Mouse (Mus musculus) right cerebral cortex, adult 18-20 months (tissue): ENCODE measurements around the gene Rab5c.
A peak's percentile ranks its signal among the peaks of the same experiment; 100 is the strongest.

Experiments
- DNase-seq: peaks from one replicate; pipeline ENCODE4 v3.0.0; 2022; ENCODE audit warnings: mixed read lengths

Rab5c gene

GRCm38 (mm10) chr11:100738066-100738604 is at the start of gene Rab5c:
TSS of gene Rab5c (minus strand) at chr11:100738215.
- DNase-seq = peak; percentile 100

- DNase-seq = no peak
Measured at GRCm38 (mm10) chr11:100785774-100786173, 47.8 kb upstream of the Rab5c start.

GRCm38 (mm10) chr11:100784286-100784685 is 46.3 kb upstream of the Rab5c start:
- no peak for DNase-seq

- DNase-seq = no peak
Measured at GRCm38 (mm10) chr11:100782568-100782967, 44.6 kb upstream of the Rab5c start.

GRCm38 (mm10) chr11:100781763-100782475 is 43.9 kb upstream of the Rab5c start:
- DNase-seq = no peak

GRCm38 (mm10) chr11:100780247-100780646 is 42.2 kb upstream of the Rab5c start:
- no peak for DNase-seq

- no peak for DNase-seq
Measured at GRCm38 (mm10) chr11:100778069-100778468, 40.1 kb upstream of the Rab5c start.

GRCm38 (mm10) chr11:100775921-100776320 is 37.9 kb upstream of the Rab5c start:
- DNase-seq = no peak

- no peak for DNase-seq
Measured at GRCm38 (mm10) chr11:100774261-100774660, 36.2 kb upstream of the Rab5c start.

- DNase-seq = peak; percentile 82
Measured at GRCm38 (mm10) chr11:100770646-100771408, 32.8 kb upstream of the Rab5c start, which contains the start of gene Ghdc. TSS of gene Ghdc (minus strand) at chr11:100770957.

- DNase-seq = no peak
Measured at GRCm38 (mm10) chr11:100769980-100770379, 32.0 kb upstream of the Rab5c start.

GRCm38 (mm10) chr11:100767871-100768270 is 29.9 kb upstream of the Rab5c start:
- DNase-seq = no peak

GRCm38 (mm10) chr11:100766726-100767125 is 28.7 kb upstream of the Rab5c start:
- no peak for DNase-seq

GRCm38 (mm10) chr11:100762831-100763230 is 24.8 kb upstream of the Rab5c start, which contains the start of gene Hcrt:
TSS of gene Hcrt (minus strand) at chr11:100762931.
- DNase-seq = no peak

GRCm38 (mm10) chr11:100761547-100762045 is 23.6 kb upstream of the Rab5c start:
- peak; percentile 89 for DNase-seq

- DNase-seq = peak; percentile 96
Measured at GRCm38 (mm10) chr11:100759611-100760233, 21.7 kb upstream of the Rab5c start, which contains the start of gene Kcnh4. TSS of gene Kcnh4 (minus strand) at chr11:100759942.

GRCm38 (mm10) chr11:100758707-100759610 is 20.9 kb upstream of the Rab5c start:
- DNase-seq = no peak

GRCm38 (mm10) chr11:100757566-100757965 is 19.6 kb upstream of the Rab5c start:
- DNase-seq = no peak

GRCm38 (mm10) chr11:100756476-100756875 is 18.5 kb upstream of the Rab5c start:
- no peak for DNase-seq

GRCm38 (mm10) chr11:100754693-100755057 is 16.7 kb upstream of the Rab5c start:
- peak; percentile 69 for DNase-seq

- peak; percentile 78 for DNase-seq
Measured at GRCm38 (mm10) chr11:100754021-100754692, 16.1 kb upstream of the Rab5c start.
